Mouse (Mus musculus): ENCODE results near the gene Sult3a1. TPM values are rescaled to one million over a fixed set of nuclear protein-coding genes. Genes with fewer than 3 reads are reported as not detected.
"Not testable (repeated sequence)": the region's sequence is repeated elsewhere in the genome, so short reads cannot be mapped to it uniquely, and the experiment has no call there.

Gene Sult3a1
- polyA plus RNA-seq, 1 experiment from 2014 or later: not detected

- Histone ChIP-seq H3K27me3 (replicated peaks; ENCODE audit: insufficient read depth, low read length) (no peaks in the 10 kb centered on the region), H3K27ac (ENCODE audit: low read length) (no peak overlapping the region), H3K9ac (replicated peaks; ENCODE audit: low read depth) (no peak overlapping the region), H3K4me3 (ENCODE audit: low read depth, low read length) (no peak overlapping the region), H3K4me2 (replicated peaks; ENCODE audit: low read depth, low read length) (no peak overlapping the region), H3K4me1 (ENCODE audit: insufficient read depth, low read depth, low read length) (no peaks in the 10 kb centered on the region), H3K36me3 (ENCODE audit: insufficient read depth, low read length) (no peaks in the 10 kb centered on the region), H3K9me3 (ENCODE audit: low read length) (no peaks in the 10 kb centered on the region)
- 91% methylated on average over 2 of the region's 2 CpGs for WGBS
- DNase-seq (ENCODE audit: low spot score) (no peak), ATAC-seq (no peak)
- TF ChIP-seq CTCF (IDR thresholded peaks at IDR 0.05) (no peak), EP300 (IDR thresholded peaks at IDR 0.05) (no peak)
Observed at GRCm38 (mm10) chr10:33872672-33873398, 15.3 kb downstream of the Sult3a1 start.

DNA sequence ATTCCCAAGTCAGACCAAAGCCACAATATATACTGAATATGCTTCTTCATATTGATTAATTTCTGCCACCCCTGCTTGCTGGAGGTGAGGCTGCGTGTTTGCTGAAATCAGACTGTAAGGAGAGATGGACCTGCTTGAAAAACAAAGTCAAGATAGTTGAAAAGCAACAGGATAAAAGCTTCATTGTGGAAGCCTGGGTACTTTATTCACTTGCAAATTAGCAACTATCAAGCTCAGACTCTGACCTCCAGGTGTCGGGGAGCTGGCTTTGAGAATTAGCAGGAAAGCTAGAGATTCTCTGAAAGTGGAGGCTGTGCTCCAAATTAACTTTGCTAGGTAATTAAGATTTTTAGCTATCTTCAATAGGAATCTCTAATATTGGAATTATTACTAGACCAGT, 24.9 kb downstream of the Sult3a1 start:
- not testable (repeated sequence) for H3K9ac ChIP-seq (replicated peaks; ENCODE audit: low read depth); H3K27me3 ChIP-seq (replicated peaks; ENCODE audit: insufficient read depth, low read length); H3K4me3 ChIP-seq (ENCODE audit: low read depth, low read length); H3K36me3 ChIP-seq (ENCODE audit: insufficient read depth, low read length); ATAC-seq; H3K27ac ChIP-seq (ENCODE audit: low read length); H3K4me2 ChIP-seq (replicated peaks; ENCODE audit: low read depth, low read length); H3K9me3 ChIP-seq (ENCODE audit: low read length); H3K4me1 ChIP-seq (ENCODE audit: insufficient read depth, low read depth, low read length); DNase-seq (ENCODE audit: low spot score)
- WGBS: 88% methylated on average over 2 of the region's 2 CpGs

GRCm38 (mm10) chr10:33901520-33901919, 44.0 kb downstream of the Sult3a1 start:
- H3K4me3 ChIP-seq (ENCODE audit: low read depth, low read length); H3K27me3 ChIP-seq (replicated peaks; ENCODE audit: insufficient read depth, low read length); H3K27ac ChIP-seq (ENCODE audit: low read length); DNase-seq (ENCODE audit: low spot score); H3K4me2 ChIP-seq (replicated peaks; ENCODE audit: low read depth, low read length); H3K36me3 ChIP-seq (ENCODE audit: insufficient read depth, low read length); H3K4me1 ChIP-seq (ENCODE audit: insufficient read depth, low read depth, low read length); ATAC-seq; H3K9ac ChIP-seq (replicated peaks; ENCODE audit: low read depth); H3K9me3 ChIP-seq (ENCODE audit: low read length): not testable (repeated sequence)
- WGBS: 74% methylated on average over 1 of the region's 1 CpGs

DNA sequence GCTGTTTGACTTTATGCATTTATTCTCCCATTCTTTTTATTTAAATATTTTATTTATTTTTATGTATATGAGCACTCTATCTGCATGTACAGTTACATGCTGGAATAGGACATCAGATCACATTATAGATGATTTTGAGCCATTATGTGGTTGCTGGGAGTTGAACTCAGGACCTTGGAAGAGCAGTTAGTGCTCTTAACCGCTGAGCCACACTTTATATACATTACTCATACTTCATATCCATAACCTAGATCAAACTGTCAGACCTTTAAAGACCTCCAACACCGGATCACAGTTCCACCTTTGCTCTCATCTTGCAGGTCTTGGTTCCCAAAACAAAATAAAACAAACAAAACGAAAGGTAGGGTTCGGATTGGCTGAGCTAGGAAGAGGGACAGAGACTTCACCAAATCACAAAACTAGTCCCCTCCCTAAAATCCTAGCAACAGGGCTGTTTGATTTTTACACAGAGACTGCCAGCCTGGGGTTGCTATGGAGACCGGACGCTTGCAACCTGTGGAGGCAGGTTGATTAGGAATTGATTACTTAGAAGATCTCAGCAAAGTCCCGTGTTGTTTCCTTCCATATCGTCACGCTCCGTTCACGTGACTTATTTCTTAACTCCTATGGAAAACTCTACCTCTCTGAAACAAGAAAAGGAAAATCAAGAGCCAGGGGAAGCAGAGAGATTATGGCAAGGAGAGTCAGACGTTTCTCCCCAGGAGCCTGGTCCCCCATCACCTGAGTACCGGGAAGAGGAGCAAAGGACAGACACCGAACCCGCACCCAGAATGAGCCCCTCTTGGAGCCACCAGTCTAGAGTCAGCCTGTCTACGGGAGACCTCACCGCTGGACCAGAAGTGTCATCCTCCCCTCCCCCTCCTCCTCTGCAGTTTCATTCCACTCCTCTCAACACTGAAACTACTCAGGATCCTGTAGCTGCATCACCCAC, 47.3 kb downstream of the Sult3a1 start, which contains the start of gene Rsph4a:
Gene Rsph4a (plus strand): TSS at position 582 of the 952 bp plus-strand sequence.
- Histone ChIP-seq H3K9me3 (ENCODE audit: low read length) (no peaks in the 10 kb centered on the region), H3K36me3 (ENCODE audit: insufficient read depth, low read length) (no peaks in the 10 kb centered on the region), H3K4me2 (replicated peaks; ENCODE audit: low read depth, low read length) (peak within 1 kb of the TSS; percentile 52), H3K27ac (ENCODE audit: low read length) (no peak within 1 kb of the TSS), H3K4me1 (ENCODE audit: insufficient read depth, low read depth, low read length) (no peaks in the 10 kb centered on the region), H3K9ac (replicated peaks; ENCODE audit: low read depth) (no peak within 1 kb of the TSS), H3K27me3 (replicated peaks; ENCODE audit: insufficient read depth, low read length) (no peaks in the 10 kb centered on the region), H3K4me3 (ENCODE audit: low read depth, low read length) (peak within 1 kb of the TSS; percentile 18; the same call in 1 of the 2 replicates)
- 6% methylated on average over 17 of the region's 17 CpGs for WGBS
- TF ChIP-seq EP300 (IDR thresholded peaks at IDR 0.05) (no peak), CTCF (IDR thresholded peaks at IDR 0.05) (no peak)
- ATAC-seq (peak; percentile 80), DNase-seq (ENCODE audit: low spot score) (peak; percentile 48)

GRCm38 (mm10) chr10:33905489-33905888, 48.0 kb downstream of the Sult3a1 start:
- Histone ChIP-seq H3K9me3 (ENCODE audit: low read length) (no peaks in the 10 kb centered on the region), H3K4me1 (ENCODE audit: insufficient read depth, low read depth, low read length) (no peaks in the 10 kb centered on the region), H3K4me2 (replicated peaks; ENCODE audit: low read depth, low read length) (peak overlapping the region; percentile 52), H3K27me3 (replicated peaks; ENCODE audit: insufficient read depth, low read length) (no peaks in the 10 kb centered on the region), H3K27ac (ENCODE audit: low read length) (no peak overlapping the region), H3K36me3 (ENCODE audit: insufficient read depth, low read length) (no peaks in the 10 kb centered on the region), H3K4me3 (ENCODE audit: low read depth, low read length) (peak overlapping the region; percentile 18; the same call in 1 of the 2 replicates), H3K9ac (replicated peaks; ENCODE audit: low read depth) (no peak overlapping the region)
- ATAC-seq (no peak), DNase-seq (ENCODE audit: low spot score) (no peak)
- TF ChIP-seq CTCF (IDR thresholded peaks at IDR 0.05): no peak
- no peak for TF ChIP-seq EP300 (IDR thresholded peaks at IDR 0.05)
- WGBS: 5% methylated on average over 6 of the region's 6 CpGs

Other genes starting within 250 kb of the Sult3a1 start
- gene Clvs2, start 233.0 kb upstream of the Sult3a1 start, polyA plus RNA-seq (2015; fragmentation: Nextera tagmentation; extraction: Ambion mirVana): 0.13 TPM in 1 of 2 replicates, not detected in the other
- not detected in 2 replicates for gene Sult3a2, start 71.0 kb upstream of the Sult3a1 start, polyA plus RNA-seq (2015; fragmentation: Nextera tagmentation; extraction: Ambion mirVana)
- gene Rsph4a, start 47.4 kb downstream of the Sult3a1 start, polyA plus RNA-seq (2015; fragmentation: Nextera tagmentation; extraction: Ambion mirVana): 2.1 and 2.6 TPM in 2 replicates
- 13.7 and 17.4 TPM in 2 replicates for gene Zup1, start 93.5 kb downstream of the Sult3a1 start, polyA plus RNA-seq (2015; fragmentation: Nextera tagmentation; extraction: Ambion mirVana)
- gene Rwdd1, start 161.9 kb downstream of the Sult3a1 start, polyA plus RNA-seq (2015; fragmentation: Nextera tagmentation; extraction: Ambion mirVana): 95.9 and 96.5 TPM in 2 replicates
- gene Trappc3l, start 179.9 kb downstream of the Sult3a1 start, polyA plus RNA-seq (2015; fragmentation: Nextera tagmentation; extraction: Ambion mirVana): not detected in 2 replicates
- gene Calhm4, start 186.6 kb downstream of the Sult3a1 start, polyA plus RNA-seq (2015; fragmentation: Nextera tagmentation; extraction: Ambion mirVana): not detected in 2 replicates
- 1.2 and 1.3 TPM in 2 replicates for gene Calhm5, start 238.8 kb downstream of the Sult3a1 start, polyA plus RNA-seq (2015; fragmentation: Nextera tagmentation; extraction: Ambion mirVana)